Mouse (Mus musculus): ENCODE measurements around the gene Cyp4f37. TPM values are rescaled to one million over a fixed set of nuclear protein-coding genes. Genes with fewer than 3 reads are reported as not detected.

The Cyp4f37 gene
- polyA plus RNA-seq, 1 experiment from 2014 or later, result not detected

GRCm38 (mm10) chr17:32658712-32659111 lies 37.6 kb downstream of the Cyp4f37 start, which contains the start of gene Cyp4f40:
Cyp4f40 (plus strand) TSS chr17:32658900.
- no peaks in the 10 kb centered on the region for H3K27me3 ChIP-seq (replicated peaks; ENCODE audit: control insufficient read depth, insufficient read depth, low read length)
- H3K9ac ChIP-seq (ENCODE audit: low read depth, low read length), result no peak within 1 kb of the TSS
- H3K36me3 ChIP-seq (ENCODE audit: control insufficient read depth, insufficient read depth, low read length), result no peaks in the 10 kb centered on the region
- no peaks in the 10 kb centered on the region for H3K9me3 ChIP-seq (ENCODE audit: control insufficient read depth, low read length)
- ATAC-seq, result no peak
- no peaks in the 10 kb centered on the region for H3K4me1 ChIP-seq (ENCODE audit: control insufficient read depth, insufficient read depth, low read depth, low read length)
- no peak within 1 kb of the TSS for H3K4me2 ChIP-seq (ENCODE audit: low read length)
- H3K4me3 ChIP-seq (ENCODE audit: low read length), result no peak within 1 kb of the TSS
- WGBS, result 65% methylated on average over 2 of the region's 2 CpGs
- no peak within 1 kb of the TSS for H3K27ac ChIP-seq (ENCODE audit: low read depth, low read length)

GRCm38 (mm10) chr17:32673976-32674375 lies 52.9 kb downstream of the Cyp4f37 start:
- 69% methylated on average over 7 of the region's 7 CpGs for WGBS
- no peaks in the 10 kb centered on the region for H3K36me3 ChIP-seq (ENCODE audit: control insufficient read depth, insufficient read depth, low read length)
- H3K4me2 ChIP-seq (ENCODE audit: low read length), result no peak overlapping the region
- H3K27ac ChIP-seq (ENCODE audit: low read depth, low read length), result no peak overlapping the region
- no peak for ATAC-seq
- H3K4me3 ChIP-seq (ENCODE audit: low read length), result no peak overlapping the region
- H3K4me1 ChIP-seq (ENCODE audit: control insufficient read depth, insufficient read depth, low read depth, low read length), result no peaks in the 10 kb centered on the region
- no peaks in the 10 kb centered on the region for H3K9me3 ChIP-seq (ENCODE audit: control insufficient read depth, low read length)
- no peak overlapping the region for H3K9ac ChIP-seq (ENCODE audit: low read depth, low read length)
- H3K27me3 ChIP-seq (replicated peaks; ENCODE audit: control insufficient read depth, insufficient read depth, low read length), result no peaks in the 10 kb centered on the region

DNA sequence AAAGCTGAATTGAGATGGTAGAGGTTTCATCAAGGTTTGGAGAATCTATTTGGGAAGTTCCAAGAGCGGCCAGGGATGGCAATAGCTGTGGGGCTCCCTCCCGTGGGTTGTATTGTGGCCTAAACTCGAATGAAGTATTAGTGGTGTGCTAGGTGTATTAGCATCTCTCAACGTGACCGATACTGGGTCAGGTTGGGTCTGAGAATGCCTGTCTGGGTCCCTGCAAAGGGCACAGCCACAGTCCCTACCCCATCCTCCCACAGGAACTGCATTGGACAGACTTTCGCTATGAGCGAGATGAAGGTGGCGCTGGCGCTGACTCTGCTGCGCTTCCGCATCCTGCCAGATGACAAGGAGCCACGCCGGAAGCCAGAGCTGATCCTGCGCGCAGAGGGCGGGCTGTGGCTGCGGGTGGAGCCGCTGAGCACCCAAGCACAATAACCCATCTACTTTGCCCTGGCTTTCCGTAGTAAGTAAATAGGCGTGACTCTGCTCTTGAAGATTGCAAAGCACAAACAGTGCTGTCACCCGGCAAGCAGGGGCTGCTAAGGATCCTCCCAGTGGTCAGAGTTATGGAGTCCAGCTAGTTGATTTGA lies 55.0 kb downstream of the Cyp4f37 start:
- Histone ChIP-seq H3K4me1 (ENCODE audit: control insufficient read depth, insufficient read depth, low read depth, low read length) (no peaks in the 10 kb centered on the region), H3K9me3 (ENCODE audit: control insufficient read depth, low read length) (no peaks in the 10 kb centered on the region), H3K4me2 (ENCODE audit: low read length) (peak overlapping the region; percentile 27), H3K9ac (ENCODE audit: low read depth, low read length) (no peak overlapping the region), H3K36me3 (ENCODE audit: control insufficient read depth, insufficient read depth, low read length) (no peaks in the 10 kb centered on the region), H3K27ac (ENCODE audit: low read depth, low read length) (no peak overlapping the region), H3K4me3 (ENCODE audit: low read length) (no peak overlapping the region), H3K27me3 (replicated peaks; ENCODE audit: control insufficient read depth, insufficient read depth, low read length) (no peaks in the 10 kb centered on the region)
- whole genome bisulfite sequencing, result 42% methylated on average over 21 of the region's 21 CpGs
- peak; percentile 48; the same call in 1 of the 2 replicates for ATAC-seq

DNA sequence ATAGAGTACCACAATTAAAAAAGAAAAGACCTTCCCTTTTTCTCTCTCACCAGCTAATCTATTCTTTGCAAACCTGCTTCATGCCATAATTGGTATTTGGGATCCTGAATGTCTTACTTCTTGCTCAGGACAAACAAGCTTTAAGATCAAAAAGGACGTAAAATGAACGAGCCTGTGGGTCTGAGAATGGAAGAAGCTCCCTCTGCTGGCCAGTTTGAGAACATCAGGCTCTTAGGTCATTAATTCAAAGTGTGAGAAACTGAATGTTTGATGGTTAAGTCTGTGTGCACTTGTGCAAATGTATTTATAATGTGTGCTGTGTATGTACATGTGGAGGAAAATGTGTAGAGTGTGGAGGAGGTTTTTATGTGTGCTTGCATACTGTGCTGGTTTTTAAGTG lies 59.3 kb downstream of the Cyp4f37 start:
- no peak for ATAC-seq
- Histone ChIP-seq H3K9ac (ENCODE audit: low read depth, low read length) (no peak overlapping the region), H3K4me3 (ENCODE audit: low read length) (no peak overlapping the region), H3K27me3 (replicated peaks; ENCODE audit: control insufficient read depth, insufficient read depth, low read length) (no peaks in the 10 kb centered on the region), H3K4me1 (ENCODE audit: control insufficient read depth, insufficient read depth, low read depth, low read length) (no peaks in the 10 kb centered on the region), H3K4me2 (ENCODE audit: low read length) (no peak overlapping the region), H3K9me3 (ENCODE audit: control insufficient read depth, low read length) (no peaks in the 10 kb centered on the region), H3K27ac (ENCODE audit: low read depth, low read length) (no peak overlapping the region), H3K36me3 (ENCODE audit: control insufficient read depth, insufficient read depth, low read length) (no peaks in the 10 kb centered on the region)
- WGBS, result 16% methylated on average over 2 of the region's 2 CpGs

DNA sequence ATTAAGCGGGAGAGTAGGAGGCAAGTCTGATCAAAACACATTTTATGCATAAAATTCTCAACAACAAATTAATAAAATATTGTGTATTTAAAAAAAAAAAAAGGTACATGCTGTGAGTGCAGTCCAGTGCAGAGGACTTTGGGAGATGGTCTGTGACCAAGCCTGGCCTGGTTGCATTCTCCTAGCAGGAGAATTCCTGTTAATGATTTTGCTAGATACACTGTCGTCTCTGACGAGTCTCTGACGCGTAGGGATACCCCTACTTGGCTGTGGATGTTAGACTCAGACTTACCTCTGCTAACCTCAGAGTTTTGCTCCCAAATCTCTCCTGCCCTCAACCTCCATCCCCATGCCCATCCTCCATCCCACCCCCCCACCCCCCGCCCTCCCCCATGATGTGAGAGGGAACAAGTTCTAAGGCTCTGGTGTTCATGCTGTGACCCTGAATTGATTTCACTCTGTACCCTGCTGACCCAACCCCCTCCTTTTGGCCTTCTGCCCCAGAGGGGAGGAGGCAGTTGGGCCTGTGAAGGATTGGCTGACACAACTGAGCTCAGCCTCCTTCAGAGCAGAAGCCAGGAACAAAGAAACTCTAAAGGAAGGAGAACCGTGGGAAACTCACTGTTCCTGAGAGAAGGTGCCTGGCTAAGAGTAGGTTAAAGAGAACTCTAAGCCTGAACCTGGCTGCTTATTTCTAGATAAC lies 64.1 kb downstream of the Cyp4f37 start, which contains the start of gene Cyp4f15:
Cyp4f15 (plus strand) TSS at position 580 of the 703 bp plus-strand sequence.
- Histone ChIP-seq H3K9me3 (ENCODE audit: control insufficient read depth, low read length) (no peaks in the 10 kb centered on the region), H3K27ac (ENCODE audit: low read depth, low read length) (no peak within 1 kb of the TSS), H3K4me3 (ENCODE audit: low read length) (no peak within 1 kb of the TSS), H3K9ac (ENCODE audit: low read depth, low read length) (no peak within 1 kb of the TSS), H3K4me2 (ENCODE audit: low read length) (peak within 1 kb of the TSS; percentile 9; the same call in 1 of the 2 replicates), H3K36me3 (ENCODE audit: control insufficient read depth, insufficient read depth, low read length) (no peaks in the 10 kb centered on the region), H3K4me1 (ENCODE audit: control insufficient read depth, insufficient read depth, low read depth, low read length) (no peaks in the 10 kb centered on the region), H3K27me3 (replicated peaks; ENCODE audit: control insufficient read depth, insufficient read depth, low read length) (no peaks in the 10 kb centered on the region)
- peak; percentile 69 for ATAC-seq
- WGBS, result 14% methylated on average over 7 of the region's 7 CpGs

Other genes starting within 250 kb of the Cyp4f37 start
- gene Wiz, start 231.9 kb upstream of the Cyp4f37 start, polyA plus RNA-seq (2015; fragmentation: Nextera tagmentation; extraction: Ambion mirVana), result 28.5 and 37.3 TPM in 2 replicates
- 0.98 and 1.0 TPM in 2 replicates for gene Rasal3, start 217.7 kb upstream of the Cyp4f37 start, polyA plus RNA-seq (2015; fragmentation: Nextera tagmentation; extraction: Ambion mirVana)
- gene Pglyrp2, start 197.1 kb upstream of the Cyp4f37 start, polyA plus RNA-seq (2015; fragmentation: Nextera tagmentation; extraction: Ambion mirVana), result not detected in 2 replicates
- gene Cyp4f39, start 168.6 kb upstream of the Cyp4f37 start, polyA plus RNA-seq (2015; fragmentation: Nextera tagmentation; extraction: Ambion mirVana), result 0.94 and 1.3 TPM in 2 replicates
- 10.7 and 11.2 TPM in 2 replicates for gene Cyp4f17, start 115.3 kb upstream of the Cyp4f37 start, polyA plus RNA-seq (2015; fragmentation: Nextera tagmentation; extraction: Ambion mirVana)
- gene Cyp4f16, start 84.8 kb upstream of the Cyp4f37 start, polyA plus RNA-seq (2015; fragmentation: Nextera tagmentation; extraction: Ambion mirVana), result 17.3 and 18.7 TPM in 2 replicates
- 0.06 TPM in 1 of 2 replicates, not detected in the other for gene Cyp4f40, start 37.6 kb downstream of the Cyp4f37 start, polyA plus RNA-seq (2015; fragmentation: Nextera tagmentation; extraction: Ambion mirVana)
- gene Cyp4f15, start 64.3 kb downstream of the Cyp4f37 start, polyA plus RNA-seq (2015; fragmentation: Nextera tagmentation; extraction: Ambion mirVana), result 3.7 and 5.8 TPM in 2 replicates
- gene Zfp871, start 167.0 kb downstream of the Cyp4f37 start, polyA plus RNA-seq (2015; fragmentation: Nextera tagmentation; extraction: Ambion mirVana), result 35.9 and 41.2 TPM in 2 replicates
- 45.5 and 48.7 TPM in 2 replicates for gene Zfp811, start 188.6 kb downstream of the Cyp4f37 start, polyA plus RNA-seq (2015; fragmentation: Nextera tagmentation; extraction: Ambion mirVana)
- 13.2 and 17.8 TPM in 2 replicates for gene Zfp799, start 209.0 kb downstream of the Cyp4f37 start, polyA plus RNA-seq (2015; fragmentation: Nextera tagmentation; extraction: Ambion mirVana)